Mouse (Mus musculus) forebrain, embryonic 16.5 days (tissue): ENCODE data around the gene A830018L16Rik. TPM values are rescaled to one million over a fixed set of nuclear protein-coding genes. Genes with fewer than 3 reads are reported as not detected.
"Not testable (repeated sequence)": the region's sequence is repeated elsewhere in the genome, so short reads cannot be mapped to it uniquely, and the experiment has no call there.

ENCODE experiments used
- ATAC-seq: fragments of 200-750 bp; cut with Nextera tagmentation; 2 replicates; pipeline ENCODE4 v1.8.0; 2017; ENCODE audit warnings: mild to moderate bottlenecking, moderate library complexity
- H3K27ac ChIP-seq: fragments of 300-500 bp; sonication (generic); 2 replicates; pipeline ENCODE4 v1.5.1; 2014; ENCODE audit warnings: low read length, control low read depth
- H3K27me3 ChIP-seq: fragments of 300-500 bp; sonication (generic); replicated peaks from 2 replicates; pipeline ENCODE4 v1.6.1; 2014; ENCODE audit warnings: low read length; ENCODE audit not compliant: control insufficient read depth, insufficient read depth
- H3K36me3 ChIP-seq: fragments of 300-500 bp; sonication (generic); 2 replicates; pipeline ENCODE4 v1.6.1; 2014; ENCODE audit not compliant: control insufficient read depth, insufficient read depth
- H3K4me1 ChIP-seq: fragments of 300-500 bp; sonication (generic); replicated peaks from 2 replicates; pipeline ENCODE4 v1.6.1; 2014; ENCODE audit warnings: low read length; ENCODE audit not compliant: control insufficient read depth, insufficient read depth
- H3K4me2 ChIP-seq: fragments of 300-500 bp; sonication (generic); 2 replicates; pipeline ENCODE4 v1.6.1; 2014; ENCODE audit warnings: mild to moderate bottlenecking, low read length, control low read depth
- H3K4me3 ChIP-seq: fragments of 300-500 bp; sonication (generic); replicated peaks from 2 replicates; pipeline ENCODE4 v1.5.1; 2014; ENCODE audit warnings: mild to moderate bottlenecking, low read length, control low read depth
- H3K9ac ChIP-seq: fragments of 300-500 bp; sonication (generic); replicated peaks from 2 replicates; pipeline ENCODE4 v1.6.1; 2014; ENCODE audit warnings: low read depth, low read length, control low read depth
- H3K9me3 ChIP-seq: fragments of 300-500 bp; sonication (generic); 2 replicates; pipeline ENCODE4 v1.6.1; 2016; ENCODE audit warnings: low read length; ENCODE audit not compliant: control insufficient read depth
- WGBS: fragments of 180-500 bp; shearing (Covaris S2); extraction: QIAGEN DNeasy Blood & Tissue Kit; methylation state at CpG from one replicate; pipeline ENCODE4 v1.1.7; 2014; 5-methylcytosine and 5-hydroxymethylcytosine counted together
- polyA plus RNA-seq: library from polyadenylated mRNA; unstranded; fragments of >200 nt; fragmentation: Nextera tagmentation; extraction: Ambion mirVana; gene quantifications from 2 replicates; pipeline ENCODE4 v1.2.1, GENCODE M21; 2015

A830018L16Rik gene
- polyA plus RNA-seq, 1 experiment from 2014 or later = 8.6 TPM

GRCm38 (mm10) chr1:11458353-11458752, 44.4 kb downstream of the A830018L16Rik start:
- no peaks in the 10 kb centered on the region; the same call in 1 of the 2 replicates for H3K4me1 ChIP-seq
- no peak overlapping the region for H3K9ac ChIP-seq
- ATAC-seq = peak; percentile 90
- H3K9me3 ChIP-seq = no peaks in the 10 kb centered on the region
- H3K4me3 ChIP-seq = no peak overlapping the region
- no peak overlapping the region for H3K4me2 ChIP-seq
- WGBS = 64% methylated on average over 1 of the region's 1 CpGs
- H3K27ac ChIP-seq = no peak overlapping the region
- H3K27me3 ChIP-seq = no peaks in the 10 kb centered on the region
- H3K36me3 ChIP-seq = no peaks in the 10 kb centered on the region

GRCm38 (mm10) chr1:11466325-11466724, 52.4 kb downstream of the A830018L16Rik start:
- Histone ChIP-seq H3K27ac (no peak overlapping the region), H3K9ac (no peak overlapping the region), H3K4me2 (no peak overlapping the region), H3K4me1 (no peaks in the 10 kb centered on the region), H3K4me3 (no peak overlapping the region), H3K9me3 (no peaks in the 10 kb centered on the region), H3K27me3 (no peaks in the 10 kb centered on the region), H3K36me3 (no peaks in the 10 kb centered on the region)
- ATAC-seq = no peak
- WGBS = 77% methylated on average over 1 of the region's 1 CpGs

GRCm38 (mm10) chr1:11467065-11467643, 53.2 kb downstream of the A830018L16Rik start:
- no peak overlapping the region for H3K27ac ChIP-seq
- H3K9ac ChIP-seq = no peak overlapping the region
- H3K4me2 ChIP-seq = no peak overlapping the region
- no peaks in the 10 kb centered on the region for H3K4me1 ChIP-seq
- ATAC-seq = no peak
- no peaks in the 10 kb centered on the region for H3K9me3 ChIP-seq
- 60% methylated on average over 5 of the region's 5 CpGs for WGBS
- H3K27me3 ChIP-seq = no peaks in the 10 kb centered on the region
- no peak overlapping the region for H3K4me3 ChIP-seq
- no peaks in the 10 kb centered on the region for H3K36me3 ChIP-seq

GRCm38 (mm10) chr1:11492936-11493335, 79.0 kb downstream of the A830018L16Rik start:
- H3K27me3 ChIP-seq = no peaks in the 10 kb centered on the region
- WGBS = 88% methylated on average over 2 of the region's 2 CpGs
- ATAC-seq = no peak
- H3K4me3 ChIP-seq = no peak overlapping the region
- H3K27ac ChIP-seq = no peak overlapping the region
- H3K9ac ChIP-seq = no peak overlapping the region
- H3K4me1 ChIP-seq = no peaks in the 10 kb centered on the region
- no peaks in the 10 kb centered on the region for H3K9me3 ChIP-seq
- H3K4me2 ChIP-seq = no peak overlapping the region
- H3K36me3 ChIP-seq = no peaks in the 10 kb centered on the region

- Histone ChIP-seq H3K9ac (no peak overlapping the region), H3K27ac (no peak overlapping the region), H3K4me2 (no peak overlapping the region), H3K9me3 (no peaks in the 10 kb centered on the region), H3K36me3 (no peaks in the 10 kb centered on the region), H3K4me3 (no peak overlapping the region), H3K27me3 (no peaks in the 10 kb centered on the region), H3K4me1 (no peaks in the 10 kb centered on the region)
- no peak for ATAC-seq
Observed at GRCm38 (mm10) chr1:11501556-11501955, 87.7 kb downstream of the A830018L16Rik start.

- not testable (repeated sequence) for H3K4me3 ChIP-seq, H3K27ac ChIP-seq, H3K4me1 ChIP-seq, H3K36me3 ChIP-seq, H3K4me2 ChIP-seq, ATAC-seq, H3K9me3 ChIP-seq, H3K9ac ChIP-seq, H3K27me3 ChIP-seq
- 82% methylated on average over 1 of the region's 1 CpGs for WGBS
Observed at GRCm38 (mm10) chr1:11549810-11550209, 135.9 kb downstream of the A830018L16Rik start.

GRCm38 (mm10) chr1:11565309-11565708, 151.4 kb downstream of the A830018L16Rik start:
- Histone ChIP-seq H3K4me3 (no peak overlapping the region), H3K9ac (no peak overlapping the region), H3K9me3 (no peaks in the 10 kb centered on the region), H3K27ac (no peak overlapping the region), H3K4me1 (no peaks in the 10 kb centered on the region), H3K4me2 (no peak overlapping the region), H3K36me3 (no peaks in the 10 kb centered on the region), H3K27me3 (no peaks in the 10 kb centered on the region)
- peak; percentile 61; the same call in 1 of the 2 replicates for ATAC-seq
- 7% methylated on average over 6 of the region's 6 CpGs for WGBS

- H3K4me2 ChIP-seq = no peak overlapping the region
- no peak overlapping the region for H3K4me3 ChIP-seq
- no peaks in the 10 kb centered on the region for H3K4me1 ChIP-seq
- H3K27me3 ChIP-seq = no peaks in the 10 kb centered on the region
- 80% methylated on average over 2 of the region's 2 CpGs for WGBS
- H3K36me3 ChIP-seq = no peaks in the 10 kb centered on the region
- no peak overlapping the region for H3K9ac ChIP-seq
- no peak for ATAC-seq
- no peak overlapping the region for H3K27ac ChIP-seq
- no peaks in the 10 kb centered on the region for H3K9me3 ChIP-seq
Observed at GRCm38 (mm10) chr1:11566730-11567129, 152.8 kb downstream of the A830018L16Rik start.

GRCm38 (mm10) chr1:11567300-11567885, 153.5 kb downstream of the A830018L16Rik start:
- Histone ChIP-seq H3K4me3 (no peak overlapping the region), H3K4me1 (no peaks in the 10 kb centered on the region), H3K9ac (no peak overlapping the region), H3K4me2 (no peak overlapping the region), H3K36me3 (no peaks in the 10 kb centered on the region), H3K27ac (no peak overlapping the region), H3K9me3 (no peaks in the 10 kb centered on the region), H3K27me3 (no peaks in the 10 kb centered on the region)
- ATAC-seq = peak; percentile 77

- Histone ChIP-seq H3K9me3 (no peaks in the 10 kb centered on the region), H3K4me2 (no peak overlapping the region), H3K9ac (no peak overlapping the region), H3K4me1 (no peaks in the 10 kb centered on the region), H3K36me3 (no peaks in the 10 kb centered on the region), H3K27ac (no peak overlapping the region), H3K4me3 (no peak overlapping the region), H3K27me3 (no peaks in the 10 kb centered on the region)
- WGBS = 95% methylated on average over 2 of the region's 2 CpGs
- no peak for ATAC-seq
Observed at GRCm38 (mm10) chr1:11570274-11570673, 156.4 kb downstream of the A830018L16Rik start.
